Mouse (Mus musculus) bone marrow, adult 2 months (tissue): ENCODE results near the gene Kcnk10. TPM values are rescaled to one million over a fixed set of nuclear protein-coding genes. Genes with fewer than 3 reads are reported as not detected.

Source experiments
- H3K27ac ChIP-seq: fragments of 200-500 bp; 2 replicates; pipeline ENCODE4 v1.5.1; 2012; ENCODE audit warnings: low read depth, mild to moderate bottlenecking, control low read depth, inconsistent platforms, low read length; ENCODE audit not compliant: control insufficient read depth, poor library complexity, insufficient read depth
- H3K4me1 ChIP-seq: fragments of 200-500 bp; 2 replicates; pipeline ENCODE4 v1.6.1; 2011; ENCODE audit warnings: low read length; ENCODE audit not compliant: control insufficient read depth, insufficient read depth
- H3K4me3 ChIP-seq: fragments of 200-500 bp; replicated peaks from 2 replicates; pipeline ENCODE3; 2011; ENCODE audit warnings: mild to moderate bottlenecking, low read depth, low read length, control low read depth; ENCODE audit not compliant: control insufficient read depth
- CTCF ChIP-seq: fragments of 200-500 bp; IDR thresholded peaks from 2 replicates; pipeline ENCODE4 v1.5.1; 2011; ENCODE audit warnings: low read length, control low read depth; ENCODE audit not compliant: control insufficient read depth, insufficient read depth
- POLR2A ChIP-seq: fragments of 200-500 bp; IDR thresholded peaks from 2 replicates; pipeline ENCODE4 v1.6.1; 2011; ENCODE audit warnings: low read depth, mild to moderate bottlenecking, control low read depth, low read length, borderline replicate concordance; ENCODE audit not compliant: control insufficient read depth
- WGBS: fragments of 180-500 bp; shearing (Covaris S2); methylation state at CpG from one replicate; pipeline ENCODE4 v1.1.7; 2018; 5-methylcytosine and 5-hydroxymethylcytosine counted together
- polyA plus RNA-seq: library from polyadenylated mRNA; stranded (reverse); fragments of >200 nt; gene quantifications from 2 replicates; pipeline ENCODE4 v1.2.4, GENCODE M21; 2011; ENCODE audit warnings: low replicate concordance; ENCODE audit not compliant: missing spikeins, insufficient read depth, insufficient read length

Gene Kcnk10
- polyA plus RNA-seq, 1 experiment, result not detected

DNA sequence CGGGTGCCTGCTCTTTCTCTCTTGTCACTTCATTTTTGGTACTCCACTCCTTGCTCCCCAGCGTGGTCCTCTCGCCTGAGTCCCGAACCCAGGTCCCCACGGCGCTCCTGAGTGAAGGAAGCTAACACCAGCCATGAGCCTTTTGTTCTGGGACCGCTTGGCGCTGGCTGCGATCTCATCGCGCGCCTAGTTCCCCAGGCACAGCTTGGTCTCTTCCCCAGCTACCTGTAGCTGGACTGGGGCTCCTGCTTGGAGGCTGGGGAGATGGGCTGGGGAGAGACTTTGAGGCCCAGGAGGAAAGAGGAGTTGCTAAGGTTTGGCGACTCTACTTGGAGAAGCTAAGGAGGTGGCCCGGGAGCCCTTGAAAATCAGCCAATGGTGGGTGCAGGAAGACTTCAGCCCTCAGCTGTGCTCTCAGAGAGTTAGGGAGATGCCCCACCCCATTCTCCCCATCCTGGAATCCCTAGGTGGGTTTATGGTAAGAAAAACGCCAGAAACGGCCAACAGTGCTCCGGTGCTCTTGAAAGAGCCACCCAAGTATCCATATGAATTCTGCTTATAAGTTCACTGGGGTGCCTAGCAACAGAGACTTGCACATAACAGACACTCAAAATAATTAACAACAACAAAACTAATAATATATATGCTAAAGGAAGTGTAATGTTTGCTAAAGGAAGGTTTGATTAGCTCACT is 2.8 kb downstream of the Kcnk10 start:
- 19% methylated on average over 17 of the region's 17 CpGs for WGBS
- Histone ChIP-seq H3K4me3 (peak overlapping the region; percentile 1), H3K4me1 (peaks cover 3% of the 10 kb centered on the region; the same call in 1 of the 2 replicates), H3K27ac (no peak overlapping the region; the same call in 1 of the 2 replicates)
- TF ChIP-seq POLR2A, result no peak
- TF ChIP-seq CTCF, result no peak

GRCm38 (mm10) chr12:98574353-98575194 is 3.5 kb downstream of the Kcnk10 start:
- Histone ChIP-seq H3K4me3 (peak overlapping the region; percentile 55), H3K4me1 (peaks cover 3% of the 10 kb centered on the region; the same call in 1 of the 2 replicates), H3K27ac (peak overlapping the region; percentile 29; the same call in 1 of the 2 replicates)
- under 1% methylated on average over 81 of the region's 84 CpGs for WGBS
- TF ChIP-seq POLR2A (no peak), CTCF (no peak)

- 40% methylated on average over 25 of the region's 25 CpGs for WGBS
- peak overlapping the region; percentile 44 for H3K4me3 ChIP-seq
- TF ChIP-seq POLR2A, result no peak
- TF ChIP-seq CTCF, result no peak
- no peak overlapping the region for H3K27ac ChIP-seq
- H3K4me1 ChIP-seq, result peaks cover 3% of the 10 kb centered on the region; the same call in 1 of the 2 replicates
Observed at GRCm38 (mm10) chr12:98573317-98574270, 4.5 kb downstream of the Kcnk10 start.

DNA sequence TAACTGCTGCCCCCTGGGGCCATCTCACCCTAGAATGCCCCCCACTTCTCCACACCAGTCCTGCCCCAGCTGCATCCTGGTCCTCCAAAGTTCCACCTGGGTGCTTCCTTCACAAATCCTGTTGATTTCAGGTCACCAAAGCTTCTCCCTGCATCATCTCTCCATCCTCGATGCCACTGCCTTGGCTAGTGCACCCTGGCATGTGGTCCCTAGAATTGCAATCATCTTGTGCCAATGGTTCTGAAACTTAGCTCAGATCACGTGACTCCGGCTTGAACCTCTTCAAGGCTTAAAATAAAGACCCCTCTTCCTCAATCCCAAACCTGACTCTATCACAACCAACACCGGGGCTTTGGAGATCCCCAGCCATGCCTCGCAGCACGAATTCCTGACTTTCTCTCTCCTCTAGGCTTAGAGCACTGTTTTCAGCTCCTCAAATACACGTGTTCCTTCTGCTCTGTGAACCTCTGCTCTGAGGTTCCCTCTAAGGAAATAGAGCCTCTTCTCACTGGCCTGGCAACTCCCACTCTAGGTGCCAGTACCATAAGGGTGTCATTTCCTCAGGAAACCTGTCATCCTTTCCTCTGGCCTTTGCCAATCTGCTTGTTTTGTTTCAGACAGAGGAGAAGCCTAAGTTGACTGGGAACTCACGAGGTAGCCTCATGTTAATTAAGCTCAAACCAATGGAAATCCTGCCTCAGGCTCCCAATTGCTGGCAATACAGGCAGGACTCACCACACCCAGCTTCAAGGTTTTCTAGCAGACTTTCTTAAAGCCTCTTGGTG is 6.0 kb downstream of the Kcnk10 start:
- TF ChIP-seq POLR2A (no peak), CTCF (no peak)
- Histone ChIP-seq H3K27ac (no peak overlapping the region), H3K4me1 (peaks cover 3% of the 10 kb centered on the region; the same call in 1 of the 2 replicates), H3K4me3 (no peak overlapping the region)
- WGBS, result 19% methylated on average over 8 of the region's 8 CpGs

DNA sequence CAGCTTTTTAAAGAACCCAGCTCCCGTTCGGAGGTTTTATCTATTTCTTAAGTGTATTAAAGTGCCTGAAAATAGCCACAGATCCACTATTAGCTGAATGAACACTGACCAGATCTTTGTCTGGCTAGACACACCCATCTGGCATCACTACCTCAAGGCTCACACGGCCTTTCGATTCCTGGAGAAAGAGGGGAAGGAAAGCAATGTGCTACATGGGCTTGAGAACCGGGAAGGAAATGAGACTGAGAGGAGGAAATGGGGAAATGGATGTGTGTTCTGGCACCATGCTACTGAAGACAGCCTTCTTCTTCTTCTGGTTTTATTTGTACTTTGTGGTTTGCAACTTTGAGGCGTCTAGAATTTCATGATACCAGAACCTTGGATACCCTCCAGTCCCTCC is 8.7 kb downstream of the Kcnk10 start:
- no peak overlapping the region for H3K27ac ChIP-seq
- 37% methylated on average over 6 of the region's 6 CpGs for WGBS
- TF ChIP-seq CTCF, result no peak
- H3K4me1 ChIP-seq, result peaks cover 3% of the 10 kb centered on the region; the same call in 1 of the 2 replicates
- H3K4me3 ChIP-seq, result no peak overlapping the region

- Histone ChIP-seq H3K4me1 (no peaks in the 10 kb centered on the region), H3K4me3 (no peak overlapping the region), H3K27ac (no peak overlapping the region)
- 83% methylated on average over 6 of the region's 6 CpGs for WGBS
- TF ChIP-seq POLR2A (no peak), CTCF (no peak)
Observed at GRCm38 (mm10) chr12:98567877-98568276, 10.2 kb downstream of the Kcnk10 start.

DNA sequence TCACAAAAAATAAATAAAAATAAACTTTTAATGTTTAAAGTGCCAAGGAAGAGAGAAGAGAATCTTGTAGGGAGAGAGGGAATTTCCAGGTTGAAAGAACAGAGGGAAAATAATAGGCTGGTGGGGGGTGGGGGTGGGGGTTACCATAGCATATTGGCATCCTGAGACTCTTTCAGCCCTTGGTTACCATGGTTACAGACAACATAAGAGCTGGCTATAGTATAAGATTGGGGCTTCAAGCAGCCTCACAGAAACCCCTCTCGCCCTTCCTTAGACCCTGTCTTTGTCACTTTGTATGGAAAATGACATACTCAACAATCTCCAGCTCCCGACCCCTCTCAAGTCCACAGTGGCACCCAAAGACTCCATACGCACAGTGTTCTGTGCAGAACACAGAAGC is 13.7 kb downstream of the Kcnk10 start:
- Histone ChIP-seq H3K4me1 (no peaks in the 10 kb centered on the region), H3K27ac (no peak overlapping the region), H3K4me3 (no peak overlapping the region)
- TF ChIP-seq CTCF (no peak), POLR2A (no peak)
- WGBS, result 83% methylated on average over 3 of the region's 3 CpGs
